In the genomic region with DNA sequence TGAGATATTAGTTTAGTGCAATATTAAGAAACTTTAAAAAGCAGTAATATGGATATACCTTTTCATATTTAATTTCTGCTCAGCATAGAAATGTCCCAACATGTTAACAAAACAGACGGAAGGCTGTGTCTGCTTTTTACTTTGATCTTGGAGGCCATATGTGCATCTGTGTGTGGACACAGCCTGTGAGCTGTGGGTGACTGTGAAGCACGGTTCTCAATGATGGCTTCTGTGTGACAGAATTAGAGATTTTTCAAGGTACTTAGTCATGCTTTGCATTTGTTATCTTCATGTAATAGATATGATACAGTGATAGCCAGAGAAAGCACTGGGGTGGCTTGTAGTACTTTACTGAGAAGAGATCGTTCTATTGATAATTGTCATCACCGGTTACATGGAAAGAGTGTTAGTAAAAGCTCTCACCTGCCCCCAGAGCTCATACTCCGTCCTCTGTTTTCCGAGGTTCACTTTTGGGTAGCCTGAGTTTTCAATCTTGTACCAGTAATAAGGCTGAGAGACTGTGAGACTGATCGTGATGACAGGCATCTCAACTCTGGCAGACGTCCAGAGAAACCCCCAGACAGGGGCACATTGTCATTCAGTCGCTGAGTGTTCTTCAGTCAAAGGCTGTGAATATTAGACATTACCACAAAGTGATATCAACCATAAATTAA, we compare ENCODE assay signal across 16 mouse cellular contexts.
DNase-seq lines count a peak whose midpoint lies in the region; ATAC-seq lines count a peak whose summit lies in the region.
"Had no signal": no experiment of that assay in that cellular context is flagged by ENCODE, and none has a peak within 500 bp of the region (broad histone marks: within the 10 kb centered on the region; RNA-seq: fewer than 3 reads in every experiment).

No protein-coding gene starts in this region.

- no peaks in the 10 kb centered on the region for H3K36me3 ChIP-seq in forebrain, embryonic 15.5 days
- no peaks in the 10 kb centered on the region for H3K36me3 ChIP-seq in forebrain, embryonic 12.5 days (replicated peaks)
- H3K36me3 ChIP-seq in midbrain, embryonic 12.5 days, result no peaks in the 10 kb centered on the region
- H3K36me3 ChIP-seq: embryonic facial prominence, embryonic 13.5 days; limb, embryonic 12.5 days; liver, embryonic 15.5 days had no signal

- no peaks in the 10 kb centered on the region for H3K9me3 ChIP-seq in forebrain, embryonic 15.5 days
- H3K9me3 ChIP-seq in forebrain, embryonic 12.5 days, result no peaks in the 10 kb centered on the region
- no peaks in the 10 kb centered on the region for H3K9me3 ChIP-seq in midbrain, embryonic 12.5 days
- H3K9me3 ChIP-seq: embryonic facial prominence, embryonic 13.5 days; limb, embryonic 12.5 days; liver, embryonic 15.5 days had no signal

- H3K4me1 ChIP-seq in forebrain, embryonic 15.5 days, result 0 out of 2 replicates have a peak, but pooled peaks cover 3% of the 10 kb centered on the region
- H3K4me1 ChIP-seq in forebrain, embryonic 12.5 days, result peaks cover 4% of the 10 kb centered on the region; the same call in 1 of the 2 replicates
- H3K4me1 ChIP-seq in midbrain, embryonic 12.5 days, result 0 out of 2 replicates have a peak, but pooled peaks cover 5% of the 10 kb centered on the region
- H3K4me1 ChIP-seq: liver, embryonic 15.5 days had no signal

- H3K4me2 ChIP-seq in forebrain, embryonic 15.5 days (replicated peaks), result no peak overlapping the region
- no peak overlapping the region for H3K4me2 ChIP-seq in forebrain, embryonic 12.5 days
- no peak overlapping the region for H3K4me2 ChIP-seq in midbrain, embryonic 12.5 days (replicated peaks)
- H3K4me2 ChIP-seq: embryonic facial prominence, embryonic 13.5 days; limb, embryonic 12.5 days; liver, embryonic 15.5 days had no signal

- WGBS in forebrain, embryonic 15.5 days, result 56% methylated on average over 9 of the region's 9 CpGs
- WGBS in forebrain, embryonic 12.5 days, result 69% methylated on average over 9 of the region's 9 CpGs
- 62% methylated on average over 9 of the region's 9 CpGs for WGBS in midbrain, embryonic 12.5 days

- no peak overlapping the region for H3K9ac ChIP-seq in forebrain, embryonic 15.5 days (replicated peaks)
- no peak overlapping the region for H3K9ac ChIP-seq in forebrain, embryonic 12.5 days
- H3K9ac ChIP-seq in midbrain, embryonic 12.5 days (replicated peaks), result no peak overlapping the region
- H3K9ac ChIP-seq: embryonic facial prominence, embryonic 13.5 days; limb, embryonic 12.5 days; liver, embryonic 15.5 days had no signal

- no peak overlapping the region for H3K4me3 ChIP-seq in forebrain, embryonic 15.5 days
- no peak overlapping the region for H3K4me3 ChIP-seq in forebrain, embryonic 12.5 days (replicated peaks)
- H3K4me3 ChIP-seq in midbrain, embryonic 12.5 days, result no peak overlapping the region
- H3K4me3 ChIP-seq: embryonic facial prominence, embryonic 13.5 days; limb, embryonic 12.5 days; liver, embryonic 15.5 days had no signal

- DNase-seq in heart, postnatal 4 days, result peak; percentile 20
- no peak for DNase-seq in heart, adult 18-20 months
- peak; percentile 44 for DNase-seq in forelimb bud, embryonic 11.5 days (ENCODE audit: low read depth, low spot score)
- DNase-seq in spleen, adult 18-20 months, result no peak
- DNase-seq: gastrocnemius, postnatal 14 days; kidney, adult 2 months; kidney, postnatal 36 days; layer of hippocampus, postnatal 36 days; right cerebral cortex, postnatal 25 days; thymus, adult 18-20 months had no signal

- no peak overlapping the region for H3K27ac ChIP-seq in forebrain, embryonic 15.5 days (replicated peaks)
- H3K27ac ChIP-seq in forebrain, embryonic 12.5 days, result no peak overlapping the region
- 0 out of 2 replicates have a peak overlapping the region, but pooled peaks have one; percentile 30 for H3K27ac ChIP-seq in midbrain, embryonic 12.5 days (replicated peaks)
- H3K27ac ChIP-seq: embryonic facial prominence, embryonic 13.5 days; limb, embryonic 12.5 days; liver, embryonic 15.5 days had no signal

- ATAC-seq in forebrain, embryonic 15.5 days (replicated peaks), result 0 out of 2 replicates have a peak, but pooled peaks have one; percentile 55
- no peak for ATAC-seq in forebrain, embryonic 12.5 days (ENCODE audit: low FRiP score)
- ATAC-seq in midbrain, embryonic 12.5 days (ENCODE audit: low FRiP score, low read depth), result peak; percentile 84

- H3K27me3 ChIP-seq in forebrain, embryonic 15.5 days, result no peaks in the 10 kb centered on the region
- no peaks in the 10 kb centered on the region for H3K27me3 ChIP-seq in forebrain, embryonic 12.5 days
- no peaks in the 10 kb centered on the region for H3K27me3 ChIP-seq in midbrain, embryonic 12.5 days
- H3K27me3 ChIP-seq: embryonic facial prominence, embryonic 13.5 days; limb, embryonic 12.5 days; liver, embryonic 15.5 days had no signal

Comparison
In these comparisons a context has a peak if more than half of its experiments do, and no peak if none do; other contexts are left out.
1. DNase-seq: peak in heart, postnatal 4 days (single experiment) and forelimb bud, embryonic 11.5 days (single experiment); none in heart, adult 18-20 months (0 of 2) and spleen, adult 18-20 months (0 of 2).